Mouse (Mus musculus): ENCODE data around the gene Adam6a. TPM values are rescaled to one million over a fixed set of nuclear protein-coding genes. Genes with fewer than 3 reads are reported as not detected.
"Not testable (repeated sequence)": the region's sequence is repeated elsewhere in the genome, so short reads cannot be mapped to it uniquely, and the experiment has no call there.

Gene Adam6a
- polyA plus RNA-seq (2012; rRNA removed), result not detected in 2 replicates

- H3K27ac ChIP-seq (ENCODE audit: insufficient read depth, low read length); H3K4me1 ChIP-seq (ENCODE audit: control insufficient read depth, insufficient read depth, low read length); H3K4me3 ChIP-seq (ENCODE audit: insufficient read depth, low read length): not testable (repeated sequence)
Measured at GRCm38 (mm10) chr12:113543608-113544007, at the start of gene Adam6a. Gene Adam6a (plus strand): TSS chr12:113543908.

- Histone ChIP-seq H3K4me3 (ENCODE audit: insufficient read depth, low read length) (no peak overlapping the region), H3K27ac (ENCODE audit: insufficient read depth, low read length) (no peak overlapping the region), H3K4me1 (ENCODE audit: control insufficient read depth, insufficient read depth, low read length) (no peaks in the 10 kb centered on the region)
- no peak for TF ChIP-seq POLR2A (IDR thresholded peaks at IDR 0.05; ENCODE audit: extremely low read depth, insufficient read depth, low read length)
- TF ChIP-seq CTCF (IDR thresholded peaks at IDR 0.05; ENCODE audit: extremely low read depth, insufficient read depth, low read length), result no peak
Measured at GRCm38 (mm10) chr12:113525901-113526300, 17.8 kb upstream of the Adam6a start.

- H3K4me3 ChIP-seq (ENCODE audit: insufficient read depth, low read length), result no peak overlapping the region
- H3K27ac ChIP-seq (ENCODE audit: insufficient read depth, low read length), result no peak overlapping the region
- TF ChIP-seq POLR2A (IDR thresholded peaks at IDR 0.05; ENCODE audit: extremely low read depth, insufficient read depth, low read length) (no peak), CTCF (IDR thresholded peaks at IDR 0.05; ENCODE audit: extremely low read depth, insufficient read depth, low read length) (0 out of 2 replicates have a peak, but pooled peaks have one; percentile 14)
Measured at GRCm38 (mm10) chr12:113578241-113578640, 34.5 kb downstream of the Adam6a start.

GRCm38 (mm10) chr12:113588001-113588400 lies 44.3 kb downstream of the Adam6a start:
- Histone ChIP-seq H3K4me3 (ENCODE audit: insufficient read depth, low read length) (no peak overlapping the region), H3K27ac (ENCODE audit: insufficient read depth, low read length) (no peak overlapping the region), H3K4me1 (ENCODE audit: control insufficient read depth, insufficient read depth, low read length) (no peaks in the 10 kb centered on the region)
- TF ChIP-seq CTCF (IDR thresholded peaks at IDR 0.05; ENCODE audit: extremely low read depth, insufficient read depth, low read length), result no peak
- no peak for TF ChIP-seq POLR2A (IDR thresholded peaks at IDR 0.05; ENCODE audit: extremely low read depth, insufficient read depth, low read length)

More at GRCm38 (mm10) chr12:113578241-113578640, 34.5 kb downstream of the Adam6a start:
- H3K4me1 ChIP-seq (ENCODE audit: control insufficient read depth, insufficient read depth, low read length), result no peaks in the 10 kb centered on the region

Other genes starting within 250 kb of the Adam6a start
- not detected in 2 replicates for gene Adam6b, start 54.4 kb upstream of the Adam6a start, polyA plus RNA-seq (2012; rRNA removed)

Data from cortical plate, adult 2 months (tissue).